Mouse (Mus musculus) liver, embryonic 12.5 days (tissue): ENCODE measurements around the gene Magea1. TPM values are rescaled to one million over a fixed set of nuclear protein-coding genes. Genes with fewer than 3 reads are reported as not detected.
"Not testable (repeated sequence)": the region's sequence is repeated elsewhere in the genome, so short reads cannot be mapped to it uniquely, and the experiment has no call there.

Experiments used
- ATAC-seq: fragments of 200-750 bp; cut with Nextera tagmentation; 2 replicates; pipeline ENCODE4 v1.8.0; 2017; ENCODE audit warnings: moderate number of reproducible peaks, mild to moderate bottlenecking, moderate library complexity
- H3K27ac ChIP-seq: fragments of 300-500 bp; sonication (generic); 2 replicates; pipeline ENCODE4 v1.5.1; 2016; ENCODE audit warnings: mild to moderate bottlenecking
- H3K27me3 ChIP-seq: fragments of 300-500 bp; sonication (generic); replicated peaks from 2 replicates; pipeline ENCODE4 v1.6.1; 2016; ENCODE audit warnings: mild to moderate bottlenecking, moderate library complexity
- H3K36me3 ChIP-seq: fragments of 300-500 bp; sonication (generic); 2 replicates; pipeline ENCODE4 v1.6.1; 2016; ENCODE audit warnings: mild to moderate bottlenecking, moderate library complexity
- H3K4me1 ChIP-seq: fragments of 300-500 bp; sonication (generic); 2 replicates; pipeline ENCODE4 v1.6.1; 2016
- H3K4me2 ChIP-seq: fragments of 300-500 bp; sonication (generic); 2 replicates; pipeline ENCODE4 v1.6.1; 2016; ENCODE audit warnings: mild to moderate bottlenecking, moderate library complexity
- H3K4me3 ChIP-seq: fragments of 300-500 bp; sonication (generic); 2 replicates; pipeline ENCODE4 v1.5.1; 2016; ENCODE audit warnings: mild to moderate bottlenecking, moderate library complexity
- H3K9ac ChIP-seq: fragments of 300-500 bp; sonication (generic); 2 replicates; pipeline ENCODE4 v1.6.1; 2016; ENCODE audit warnings: mild to moderate bottlenecking, moderate library complexity
- H3K9me3 ChIP-seq: fragments of 300-500 bp; sonication (generic); replicated peaks from 2 replicates; pipeline ENCODE4 v1.6.1; 2016; ENCODE audit warnings: mild to moderate bottlenecking, moderate library complexity
- WGBS: fragments of 180-500 bp; shearing (Covaris S2); methylation state at CpG from one replicate; pipeline ENCODE4 v1.1.7; 2016; ENCODE audit not compliant: insufficient replicate concordance; 5-methylcytosine and 5-hydroxymethylcytosine counted together
- polyA plus RNA-seq: library from polyadenylated mRNA; unstranded; fragments of >200 nt; fragmentation: Nextera tagmentation; extraction: Ambion mirVana; gene quantifications from 2 replicates; pipeline ENCODE4 v1.2.1, GENCODE M21; 2016

Gene Magea1
- polyA plus RNA-seq: not detected in 2 replicates

DNA sequence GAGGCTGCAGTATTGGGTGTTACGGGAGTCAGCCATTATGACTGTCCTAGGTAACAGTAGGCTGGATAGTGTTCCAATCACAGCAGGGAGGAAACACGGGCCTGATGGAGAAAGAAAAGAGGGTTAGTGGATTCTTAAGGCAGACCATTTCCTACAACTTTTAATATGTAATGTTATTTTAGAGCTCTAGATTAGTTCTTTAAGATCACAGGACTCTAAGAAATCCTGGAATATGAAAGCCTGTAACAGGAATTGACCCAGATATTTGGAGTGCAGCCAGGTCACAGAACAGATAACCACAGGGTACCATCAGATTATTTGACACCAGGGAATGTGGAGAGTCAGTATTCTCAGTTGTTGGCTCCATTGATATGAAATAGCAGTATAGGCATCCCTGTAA, at the start of gene Magea1:
Gene Magea1, minus strand, starts transcription at position 101 of the 400 bp plus-strand sequence.
- not testable (repeated sequence) for H3K4me2 ChIP-seq, H3K27ac ChIP-seq, ATAC-seq, H3K27me3 ChIP-seq, H3K4me3 ChIP-seq, H3K4me1 ChIP-seq, H3K9me3 ChIP-seq, H3K36me3 ChIP-seq, H3K9ac ChIP-seq
- WGBS: no CpG with 5 or more reads among the region's 2 CpGs

- not testable (repeated sequence) for H3K9me3 ChIP-seq, H3K36me3 ChIP-seq, H3K4me3 ChIP-seq, H3K4me2 ChIP-seq, H3K27me3 ChIP-seq, H3K4me1 ChIP-seq, H3K9ac ChIP-seq, H3K27ac ChIP-seq, ATAC-seq
- WGBS: 70% methylated on average over 3 of the region's 3 CpGs
These were observed 38.7 kb upstream of the Magea1 start, which contains the start of gene Cldn34b2 for GRCm38 (mm10) chrX:155128312-155128711. Gene Cldn34b2, minus strand, starts transcription at chrX:155128412.

GRCm38 (mm10) chrX:155098024-155098423, 8.4 kb upstream of the Magea1 start:
- Histone ChIP-seq H3K36me3 (no peaks in the 10 kb centered on the region), H3K4me2 (no peak overlapping the region), H3K27ac (no peak overlapping the region), H3K4me3 (no peak overlapping the region), H3K9ac (no peak overlapping the region), H3K9me3 (no peaks in the 10 kb centered on the region), H3K27me3 (no peaks in the 10 kb centered on the region), H3K4me1 (no peaks in the 10 kb centered on the region)
- ATAC-seq: no peak

- 58% methylated on average over 4 of the region's 4 CpGs for WGBS
- ATAC-seq, H3K27me3 ChIP-seq, H3K9me3 ChIP-seq, H3K4me1 ChIP-seq, H3K36me3 ChIP-seq, H3K4me2 ChIP-seq, H3K9ac ChIP-seq, H3K27ac ChIP-seq, H3K4me3 ChIP-seq: not testable (repeated sequence)
These were observed 4.0 kb upstream of the Magea1 start, which contains the start of gene Magea2 for GRCm38 (mm10) chrX:155093566-155093965. Gene Magea2, minus strand, starts transcription at chrX:155093666.

- not testable (repeated sequence) for ATAC-seq
These were observed 26.5 kb downstream of the Magea1 start, which contains the start of gene Magea5 for GRCm38 (mm10) chrX:155063045-155063444. Gene Magea5, minus strand, starts transcription at chrX:155063145.

More at GRCm38 (mm10) chrX:155063045-155063444, 26.5 kb downstream of the Magea1 start, which contains the start of gene Magea5:
- H3K9me3 ChIP-seq, H3K4me3 ChIP-seq, H3K4me1 ChIP-seq, H3K9ac ChIP-seq, H3K27ac ChIP-seq, H3K4me2 ChIP-seq, H3K36me3 ChIP-seq, H3K27me3 ChIP-seq: not testable (repeated sequence)
- 78% methylated on average over 13 of the region's 16 CpGs for WGBS

Other genes with a start within 250 kb of the Magea1 start
- not detected in 2 replicates for gene Cldn34b1, start 199.5 kb downstream of the Magea1 start, polyA plus RNA-seq
- not detected in 2 replicates for gene Magea6, start 153.8 kb downstream of the Magea1 start, polyA plus RNA-seq
- not detected in 2 replicates for gene Magea3, start 140.3 kb downstream of the Magea1 start, polyA plus RNA-seq
- gene Magea8, start 93.9 kb downstream of the Magea1 start, polyA plus RNA-seq: not detected in 2 replicates
- not detected in 2 replicates for gene Magea5, start 26.6 kb downstream of the Magea1 start, polyA plus RNA-seq
- gene Magea2, start 3.9 kb upstream of the Magea1 start, polyA plus RNA-seq: not detected in 2 replicates
- not detected in 2 replicates for gene Cldn34b2, start 38.6 kb upstream of the Magea1 start, polyA plus RNA-seq
- gene Sat1, start 126.7 kb upstream of the Magea1 start, polyA plus RNA-seq: 58.6 and 63.2 TPM in 2 replicates
- gene Acot9, start 172.7 kb upstream of the Magea1 start, polyA plus RNA-seq: 16.0 and 17.1 TPM in 2 replicates